Mouse (Mus musculus) 3134 (cell line): ENCODE measurements at regions not wholly inside any gene's neighbourhood (a gene's known extent, or its start where the extent isn't known, plus 50 kb on each side); places are given as distances from the start of the nearest gene placed in this dataset.

Experiments used
- DNase-seq: peaks from one replicate; pipeline ENCODE4 v3.0.0-alpha.2; 2011; ENCODE audit warnings: low spot score; ENCODE audit not compliant: insufficient read length; ENCODE audit errors: extremely low read depth

GRCm38 (mm10) chr8:26438877-26439276 is 319.5 kb downstream of the Gm45692 start:
- DNase-seq = no peak

GRCm38 (mm10) chr8:26441268-26442030 is 322.1 kb downstream of the Gm45692 start:
- DNase-seq = no peak

GRCm38 (mm10) chr8:26443041-26443440 is 323.7 kb downstream of the Gm45692 start:
- peak; percentile 18 for DNase-seq

GRCm38 (mm10) chr8:26443735-26444134 is 324.4 kb downstream of the Gm45692 start:
- no peak for DNase-seq

GRCm38 (mm10) chr8:26445991-26446390 is 326.7 kb downstream of the Gm45692 start:
- DNase-seq = no peak

GRCm38 (mm10) chr8:26447886-26448640 is 328.7 kb downstream of the Gm45692 start:
- DNase-seq = no peak

GRCm38 (mm10) chr8:26449291-26449690 is 330.0 kb downstream of the Gm45692 start:
- no peak for DNase-seq

GRCm38 (mm10) chr8:26450543-26450942 is 331.2 kb downstream of the Gm45692 start:
- DNase-seq = no peak

- no peak for DNase-seq
Observed at GRCm38 (mm10) chr8:26452976-26453573, 333.7 kb downstream of the Gm45692 start.

- DNase-seq = no peak
Observed at GRCm38 (mm10) chr8:26465346-26465745, 346.0 kb downstream of the Gm45692 start.

- no peak for DNase-seq
Observed at GRCm38 (mm10) chr8:26468441-26468840, 349.1 kb downstream of the Gm45692 start.

GRCm38 (mm10) chr8:26469705-26470104 is 350.4 kb downstream of the Gm45692 start:
- no peak for DNase-seq

- DNase-seq = no peak
Observed at GRCm38 (mm10) chr8:26471811-26472550, 352.6 kb downstream of the Gm45692 start.

- DNase-seq = no peak
Observed at GRCm38 (mm10) chr8:26484749-26485148, 365.4 kb downstream of the Gm45692 start.

- no peak for DNase-seq
Observed at GRCm38 (mm10) chr8:26487866-26488265, 368.5 kb downstream of the Gm45692 start.

GRCm38 (mm10) chr8:26488590-26488989 is 369.3 kb downstream of the Gm45692 start:
- no peak for DNase-seq

GRCm38 (mm10) chr8:26501196-26501813 is 382.0 kb downstream of the Gm45692 start:
- DNase-seq = no peak

- DNase-seq = peak; percentile 23
Observed at GRCm38 (mm10) chr8:26501814-26502572, 382.7 kb downstream of the Gm45692 start.

GRCm38 (mm10) chr8:26502772-26503171 is 383.4 kb downstream of the Gm45692 start:
- DNase-seq = peak; percentile 51

GRCm38 (mm10) chr8:26503918-26504317 is 384.6 kb downstream of the Gm45692 start:
- no peak for DNase-seq
